Mouse (Mus musculus) cerebellum, adult 2 months (tissue): Measurements from ENCODE around the gene Neu1. TPM values are rescaled to one million over a fixed set of nuclear protein-coding genes. Genes with fewer than 3 reads are reported as not detected.
"Not testable (repeated sequence)": the region's sequence is repeated elsewhere in the genome, so short reads cannot be mapped to it uniquely, and the experiment has no call there.

ENCODE experiments used
- DNase-seq, 2 experiments: peaks; one replicate each; pipeline ENCODE4 v3.0.0; 2021
- H3K27ac ChIP-seq: fragments of 200-500 bp; 2 replicates; pipeline ENCODE4 v1.5.1; 2012; ENCODE audit warnings: low read length, control low read depth, inconsistent platforms; ENCODE audit not compliant: insufficient read depth
- H3K27me3 ChIP-seq: fragments of 200-500 bp; 2 replicates; pipeline ENCODE4 v1.6.1; 2012; ENCODE audit warnings: inconsistent platforms, mild to moderate bottlenecking, low read length, moderate library complexity; ENCODE audit not compliant: control insufficient read depth, insufficient read depth
- H3K4me1 ChIP-seq: fragments of 200-500 bp; 2 replicates; pipeline ENCODE4 v1.6.1; 2011; ENCODE audit warnings: low read length; ENCODE audit not compliant: control insufficient read depth, insufficient read depth
- H3K4me3 ChIP-seq: fragments of 200-500 bp; replicated peaks from 2 replicates; pipeline ENCODE3; 2011; ENCODE audit warnings: mild to moderate bottlenecking, low read depth, low read length, control low read depth; ENCODE audit not compliant: insufficient read depth
- CTCF ChIP-seq: fragments of 200-500 bp; IDR thresholded peaks from 2 replicates; pipeline ENCODE4 v1.5.1; 2011; ENCODE audit warnings: low read depth, mild to moderate bottlenecking, control low read depth, low read length, moderate library complexity, borderline replicate concordance; ENCODE audit not compliant: insufficient read depth
- POLR2A ChIP-seq: fragments of 200-500 bp; IDR thresholded peaks from 2 replicates; pipeline ENCODE4 v1.6.1; 2011; ENCODE audit warnings: low read length, control low read depth, borderline replicate concordance; ENCODE audit not compliant: insufficient read depth
- WGBS: fragments of 180-500 bp; shearing (Covaris S2); methylation state at CpG from one replicate; pipeline ENCODE4 v1.1.7; 2018; 5-methylcytosine and 5-hydroxymethylcytosine counted together
- polyA plus RNA-seq: library from polyadenylated mRNA; depleted of rRNA; stranded (reverse); fragments of >200 nt; gene quantifications from 2 replicates; pipeline ENCODE4 v1.2.3, GENCODE M21; 2012

Neu1 gene
- polyA plus RNA-seq, 1 experiment = 58.7 TPM

DNA sequence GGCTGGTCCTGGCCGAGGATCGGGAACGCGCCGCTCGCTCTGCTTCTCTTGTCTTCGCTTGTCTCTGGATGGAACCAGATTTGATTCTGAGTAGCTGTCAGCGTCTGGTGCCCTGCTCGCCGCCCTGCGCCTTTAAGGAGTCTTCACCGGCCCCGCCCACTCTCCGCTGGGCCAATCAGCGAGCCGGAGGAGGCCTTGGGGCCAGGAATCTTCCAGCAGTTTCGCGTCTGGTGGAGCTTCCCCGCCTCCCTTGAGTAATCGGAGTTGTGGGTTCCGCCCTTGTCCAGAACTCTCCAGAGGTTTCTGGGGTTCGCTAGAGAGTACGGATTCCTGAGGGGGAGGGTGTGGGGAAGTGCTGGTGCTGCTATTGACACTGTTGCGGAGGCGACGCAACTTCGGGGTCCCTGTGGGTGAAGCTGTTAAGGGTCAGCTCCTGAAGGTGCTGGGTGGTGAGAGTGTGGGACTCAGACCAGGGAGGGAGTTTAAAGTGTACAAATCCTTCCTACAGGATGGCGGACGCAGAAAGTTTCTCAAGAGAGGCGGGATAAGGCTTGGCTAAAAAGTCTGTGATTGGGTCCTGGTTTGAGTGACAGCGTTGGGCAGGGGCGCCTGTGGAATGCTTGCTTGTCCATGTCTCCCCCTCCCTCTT, 28.2 kb downstream of the Neu1 start, which contains the start of gene Hspa1b:
Gene Hspa1b (minus strand): TSS at position 109 of the 649 bp plus-strand sequence.
- H3K4me3 ChIP-seq = peak within 1 kb of the TSS; percentile 99
- H3K4me1 ChIP-seq, H3K27me3 ChIP-seq: not testable (repeated sequence)
- WGBS = under 1% methylated on average over 30 of the region's 32 CpGs
- TF ChIP-seq POLR2A = peak; percentile 60; the same call in 1 of the 2 replicates
- DNase-seq = peak; percentile 84 to 90
- H3K27ac ChIP-seq = peak within 1 kb of the TSS; percentile 81; the same call in 1 of the 2 replicates

GRCm38 (mm10) chr17:34959881-34960515, 28.9 kb downstream of the Neu1 start:
- WGBS = 14% methylated on average over 12 of the region's 12 CpGs
- H3K4me3 ChIP-seq = no peak overlapping the region
- no peak overlapping the region; the same call in 1 of the 2 replicates for H3K27ac ChIP-seq
- peaks cover 3% of the 10 kb centered on the region; the same call in 1 of the 2 replicates for H3K4me1 ChIP-seq
- DNase-seq = no peak
- TF ChIP-seq POLR2A (no peak), CTCF (no peak)
- H3K27me3 ChIP-seq = no peaks in the 10 kb centered on the region

DNA sequence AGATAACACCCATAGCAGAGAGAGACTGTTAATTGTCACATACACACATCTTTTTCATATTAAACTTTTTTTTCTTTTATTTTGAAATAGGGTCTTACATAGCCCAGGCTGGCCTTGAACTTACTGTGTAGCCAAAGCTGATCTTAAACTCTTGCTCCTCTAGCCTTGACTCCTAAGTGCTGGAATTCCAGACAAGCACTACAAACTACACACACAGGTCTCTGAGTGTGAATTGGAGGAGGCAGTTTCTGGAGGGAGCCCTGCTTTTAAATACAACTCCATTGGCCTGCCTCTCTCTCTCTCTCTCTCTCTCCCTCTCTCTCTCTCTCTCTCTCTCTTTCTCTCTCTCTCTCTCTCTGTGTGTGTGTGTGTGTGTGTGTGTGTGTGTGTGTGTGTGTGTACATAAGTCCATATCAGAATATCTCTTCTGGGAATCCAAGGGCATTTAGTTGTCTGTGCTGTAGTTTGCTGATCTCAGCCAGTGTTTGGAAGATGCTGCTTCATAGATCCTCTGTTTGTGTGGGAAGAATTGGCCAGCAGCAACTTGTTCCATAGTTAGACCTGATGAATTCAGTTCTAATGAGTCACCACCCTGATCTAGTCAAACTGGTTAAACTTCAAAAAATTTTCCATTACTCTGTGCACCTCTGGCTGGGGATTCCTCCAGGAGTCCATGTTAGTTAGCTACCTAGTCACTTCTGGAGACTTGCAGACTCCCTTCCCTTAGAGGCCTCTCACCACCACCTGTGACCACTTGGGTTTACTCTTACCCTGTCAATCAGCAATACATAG, 29.8 kb downstream of the Neu1 start:
- no peak overlapping the region for H3K4me3 ChIP-seq
- peaks cover 3% of the 10 kb centered on the region; the same call in 1 of the 2 replicates for H3K4me1 ChIP-seq
- H3K27ac ChIP-seq = no peak overlapping the region
- TF ChIP-seq POLR2A (no peak), CTCF (no peak)
- no peaks in the 10 kb centered on the region for H3K27me3 ChIP-seq
- DNase-seq = no peak

- Histone ChIP-seq H3K4me1 (peaks cover 3% of the 10 kb centered on the region; the same call in 1 of the 2 replicates), H3K27ac (no peak overlapping the region), H3K4me3 (no peak overlapping the region), H3K27me3 (no peaks in the 10 kb centered on the region)
- no peak for DNase-seq
- 34% methylated on average over 3 of the region's 3 CpGs for WGBS
- TF ChIP-seq CTCF = no peak
Observed at GRCm38 (mm10) chr17:34962125-34962524, 31.1 kb downstream of the Neu1 start.

DNA sequence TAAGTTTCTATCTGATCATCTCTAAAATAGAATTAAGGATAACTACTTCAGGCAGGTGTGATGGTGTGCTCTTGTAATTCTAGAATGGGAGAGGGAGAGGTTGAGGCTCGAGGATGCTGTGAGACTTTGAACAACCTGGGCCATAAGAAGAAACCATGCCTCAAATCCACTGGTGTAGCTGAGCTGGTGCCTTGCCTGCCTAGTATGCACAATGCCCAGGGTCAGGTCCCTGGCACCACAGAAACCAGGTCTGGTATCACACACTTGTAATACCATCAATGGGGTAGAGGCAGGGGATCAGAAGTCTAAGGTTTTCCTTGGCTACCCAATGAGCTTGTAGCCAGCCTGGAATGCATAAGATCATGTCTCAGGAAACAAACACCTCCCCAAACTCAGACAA, 31.8 kb downstream of the Neu1 start:
- 53% methylated on average over 1 of the region's 1 CpGs for WGBS
- H3K27me3 ChIP-seq = no peaks in the 10 kb centered on the region; the same call in 1 of the 2 replicates
- TF ChIP-seq CTCF (no peak), POLR2A (no peak)
- peaks cover 3% of the 10 kb centered on the region; the same call in 1 of the 2 replicates for H3K4me1 ChIP-seq
- H3K27ac ChIP-seq = no peak overlapping the region
- no peak overlapping the region for H3K4me3 ChIP-seq
- DNase-seq = no peak

- no peak for DNase-seq
- TF ChIP-seq POLR2A = no peak
- no peak for TF ChIP-seq CTCF
- H3K27ac ChIP-seq = no peak overlapping the region
- 21% methylated on average over 1 of the region's 1 CpGs for WGBS
- H3K27me3 ChIP-seq = no peaks in the 10 kb centered on the region; the same call in 1 of the 2 replicates
- no peaks in the 10 kb centered on the region for H3K4me1 ChIP-seq
- H3K4me3 ChIP-seq = no peak overlapping the region
Observed at GRCm38 (mm10) chr17:34964640-34965049, 33.6 kb downstream of the Neu1 start.

GRCm38 (mm10) chr17:34965627-34966026, 34.6 kb downstream of the Neu1 start:
- DNase-seq = no peak
- H3K27me3 ChIP-seq = no peaks in the 10 kb centered on the region; the same call in 1 of the 2 replicates
- H3K27ac ChIP-seq = no peak overlapping the region
- no peak overlapping the region for H3K4me3 ChIP-seq
- 70% methylated on average over 5 of the region's 5 CpGs for WGBS
- no peak for TF ChIP-seq CTCF
- TF ChIP-seq POLR2A = no peak
- H3K4me1 ChIP-seq = no peaks in the 10 kb centered on the region

DNA sequence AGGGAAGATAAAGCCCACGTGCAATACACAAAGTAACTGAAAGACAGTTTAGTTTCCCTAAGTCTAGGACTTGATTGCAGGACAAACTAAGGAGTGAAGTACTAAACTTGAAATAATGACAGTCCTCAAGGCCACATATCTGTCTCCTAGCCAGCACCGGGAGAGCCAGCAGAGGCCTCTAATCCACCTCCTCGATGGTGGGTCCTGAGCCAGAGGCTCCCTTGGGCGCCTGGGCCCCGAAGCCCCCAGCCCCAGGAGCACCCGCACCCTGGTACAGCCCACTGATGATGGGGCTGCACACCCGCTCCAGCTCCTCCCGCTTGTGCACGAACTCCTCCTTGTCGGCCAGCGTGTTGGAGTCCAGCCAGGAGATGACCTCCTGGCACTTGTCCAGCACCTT, 38.8 kb downstream of the Neu1 start, which contains the start of gene Gm20481:
Gene Gm20481 (plus strand): TSS at position 91 of the 400 bp plus-strand sequence.
- H3K27me3 ChIP-seq, DNase-seq, H3K4me3 ChIP-seq, H3K4me1 ChIP-seq, H3K27ac ChIP-seq: not testable (repeated sequence)
- WGBS = 49% methylated on average over 8 of the region's 11 CpGs

- H3K27ac ChIP-seq, H3K27me3 ChIP-seq, DNase-seq, H3K4me1 ChIP-seq, H3K4me3 ChIP-seq: not testable (repeated sequence)
- 31% methylated on average over 21 of the region's 37 CpGs for WGBS
Observed at GRCm38 (mm10) chr17:34970850-34971249, 39.8 kb downstream of the Neu1 start.

DNA sequence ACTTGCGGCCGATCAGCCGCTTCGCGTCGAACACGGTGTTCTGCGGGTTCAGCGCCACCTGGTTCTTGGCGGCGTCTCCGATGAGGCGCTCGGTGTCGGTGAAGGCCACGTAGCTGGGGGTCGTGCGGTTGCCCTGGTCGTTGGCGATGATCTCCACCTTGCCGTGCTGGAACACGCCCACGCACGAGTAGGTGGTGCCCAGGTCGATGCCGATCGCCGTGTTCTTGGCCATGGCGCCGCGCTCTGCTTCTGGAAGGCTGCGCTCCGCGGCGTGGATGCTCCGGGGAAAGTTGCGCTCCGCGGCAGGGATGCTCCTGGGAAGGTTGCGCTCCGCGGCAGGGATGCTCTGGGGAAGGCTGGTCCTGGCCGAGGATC, 40.6 kb downstream of the Neu1 start:
- peak overlapping the region; percentile 57 for H3K4me3 ChIP-seq
- DNase-seq, H3K4me1 ChIP-seq, H3K27ac ChIP-seq, H3K27me3 ChIP-seq: not testable (repeated sequence)
- 2% methylated on average over 22 of the region's 43 CpGs for WGBS
